Mouse (Mus musculus) midbrain, embryonic 11.5 days (tissue): Measurements from ENCODE around the gene Inpp4a. TPM values are rescaled to one million over a fixed set of nuclear protein-coding genes. Genes with fewer than 3 reads are reported as not detected.

Experiments
- ATAC-seq: fragments of 200-750 bp; cut with Nextera tagmentation; 2 replicates; pipeline ENCODE4 v1.8.0; 2017; ENCODE audit warnings: moderate TSS enrichment, moderate library complexity; ENCODE audit not compliant: low FRiP score
- DNase-seq: peaks from one replicate; pipeline ENCODE4 v3.0.0; 2015; ENCODE audit warnings: low spot score; ENCODE audit errors: missing footprints
- H3K27ac ChIP-seq: fragments of 300-500 bp; sonication (generic); 2 replicates; pipeline ENCODE4 v1.5.1; 2014; ENCODE audit warnings: low read depth, low read length
- H3K27me3 ChIP-seq: fragments of 300-500 bp; sonication (generic); 2 replicates; pipeline ENCODE4 v1.6.1; 2014; ENCODE audit warnings: mild to moderate bottlenecking, low read length, moderate library complexity, mixed read lengths; ENCODE audit not compliant: control insufficient read depth, insufficient read depth
- H3K36me3 ChIP-seq: fragments of 300-500 bp; sonication (generic); 2 replicates; pipeline ENCODE4 v1.6.1; 2014; ENCODE audit warnings: mild to moderate bottlenecking, low read length, moderate library complexity, mixed read lengths; ENCODE audit not compliant: control insufficient read depth, insufficient read depth
- H3K4me1 ChIP-seq: fragments of 300-500 bp; sonication (generic); 2 replicates; pipeline ENCODE4 v1.6.1; 2014; ENCODE audit warnings: low read length; ENCODE audit not compliant: control insufficient read depth, insufficient read depth
- H3K4me2 ChIP-seq: fragments of 300-500 bp; sonication (generic); 2 replicates; pipeline ENCODE4 v1.6.1; 2014; ENCODE audit warnings: mild to moderate bottlenecking, moderate library complexity
- H3K4me3 ChIP-seq: fragments of 300-500 bp; sonication (generic); 2 replicates; pipeline ENCODE4 v1.5.1; 2014; ENCODE audit warnings: low read depth, low read length
- H3K9ac ChIP-seq: fragments of 300-500 bp; sonication (generic); 2 replicates; pipeline ENCODE4 v1.6.1; 2014; ENCODE audit warnings: low read length
- H3K9me3 ChIP-seq: fragments of 300-500 bp; sonication (generic); 2 replicates; pipeline ENCODE4 v1.6.1; 2016; ENCODE audit warnings: low read length; ENCODE audit not compliant: control insufficient read depth
- WGBS: fragments of 180-500 bp; shearing (Covaris S2); extraction: QIAGEN DNeasy Blood & Tissue Kit; methylation state at CpG from one replicate; pipeline ENCODE4 v1.1.7; 2014; 5-methylcytosine and 5-hydroxymethylcytosine counted together
- polyA plus RNA-seq: library from polyadenylated mRNA; unstranded; fragments of >200 nt; fragmentation: Nextera tagmentation; extraction: Ambion mirVana; gene quantifications from 2 replicates; pipeline ENCODE4 v1.2.1, GENCODE M21; 2014

Gene Inpp4a
- polyA plus RNA-seq, 1 experiment from 2014 or later: 19.5 TPM

GRCm38 (mm10) chr1:37314338-37314737 is 14.7 kb downstream of the Inpp4a start:
- H3K36me3 ChIP-seq: no peaks in the 10 kb centered on the region
- 49% methylated on average over 7 of the region's 7 CpGs for WGBS
- H3K4me1 ChIP-seq: peaks cover 4% of the 10 kb centered on the region; the same call in 1 of the 2 replicates
- no peak for ATAC-seq
- no peak overlapping the region for H3K9ac ChIP-seq
- H3K9me3 ChIP-seq: no peaks in the 10 kb centered on the region
- no peak overlapping the region for H3K27ac ChIP-seq
- H3K27me3 ChIP-seq: no peaks in the 10 kb centered on the region
- no peak overlapping the region for H3K4me3 ChIP-seq
- H3K4me2 ChIP-seq: no peak overlapping the region
- DNase-seq: no peak

- no peak overlapping the region for H3K27ac ChIP-seq
- no peaks in the 10 kb centered on the region for H3K27me3 ChIP-seq
- H3K9ac ChIP-seq: no peak overlapping the region
- H3K4me2 ChIP-seq: no peak overlapping the region
- DNase-seq: no peak
- WGBS: 82% methylated on average over 7 of the region's 7 CpGs
- H3K9me3 ChIP-seq: no peaks in the 10 kb centered on the region
- H3K36me3 ChIP-seq: no peaks in the 10 kb centered on the region
- no peak overlapping the region for H3K4me3 ChIP-seq
- peaks cover 4% of the 10 kb centered on the region; the same call in 1 of the 2 replicates for H3K4me1 ChIP-seq
- ATAC-seq: no peak
Observed at GRCm38 (mm10) chr1:37317644-37318285, 18.1 kb downstream of the Inpp4a start.

DNA sequence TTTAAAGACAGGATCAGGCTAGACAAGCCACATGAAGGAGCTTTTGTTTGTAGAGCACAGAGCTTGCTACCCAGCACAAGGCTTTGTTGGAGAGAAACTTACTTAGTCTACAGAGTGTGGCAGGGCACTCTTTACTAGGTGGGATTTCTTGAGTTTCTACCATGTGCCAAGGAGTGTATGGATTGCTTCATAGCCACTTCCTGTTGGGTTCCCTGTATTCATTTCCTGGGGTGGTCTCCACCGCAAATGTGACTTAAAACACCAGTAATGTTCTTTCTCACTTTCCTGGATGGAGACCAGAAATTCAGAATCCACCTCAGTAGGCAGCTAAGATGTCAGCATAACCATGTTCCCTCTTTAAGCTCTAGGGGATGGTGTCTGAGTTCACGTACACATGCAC is 18.9 kb downstream of the Inpp4a start:
- Histone ChIP-seq H3K9ac (no peak overlapping the region), H3K4me3 (no peak overlapping the region), H3K9me3 (no peaks in the 10 kb centered on the region), H3K27me3 (no peaks in the 10 kb centered on the region), H3K4me1 (peaks cover 4% of the 10 kb centered on the region; the same call in 1 of the 2 replicates), H3K36me3 (no peaks in the 10 kb centered on the region), H3K4me2 (no peak overlapping the region), H3K27ac (no peak overlapping the region)
- ATAC-seq (no peak), DNase-seq (no peak)
- WGBS: 89% methylated on average over 2 of the region's 2 CpGs

DNA sequence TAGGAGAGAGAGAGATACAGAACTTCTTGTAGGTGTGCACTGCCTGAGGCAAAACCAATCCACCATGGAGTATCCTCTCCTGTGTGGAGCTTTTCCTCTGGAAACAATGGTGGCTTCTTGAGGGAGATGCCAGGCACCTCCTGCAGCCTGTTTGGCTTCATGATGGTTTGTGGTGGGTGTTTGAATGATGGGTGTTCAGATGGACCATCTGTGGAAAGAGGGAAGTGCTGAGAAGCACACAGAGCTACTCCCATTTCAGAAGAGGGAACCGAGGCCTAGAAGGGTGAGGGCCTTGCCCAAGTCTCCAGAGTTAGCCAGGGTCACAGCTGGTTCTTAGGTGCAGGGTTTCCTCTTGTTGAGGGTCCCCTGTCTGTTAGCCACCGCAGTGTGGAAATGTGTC is 23.0 kb downstream of the Inpp4a start:
- Histone ChIP-seq H3K27me3 (no peaks in the 10 kb centered on the region), H3K4me3 (no peak overlapping the region), H3K9me3 (no peaks in the 10 kb centered on the region), H3K4me2 (no peak overlapping the region), H3K4me1 (no peaks in the 10 kb centered on the region), H3K9ac (no peak overlapping the region), H3K36me3 (no peaks in the 10 kb centered on the region), H3K27ac (no peak overlapping the region)
- DNase-seq: no peak
- no peak for ATAC-seq
- WGBS: 86% methylated on average over 2 of the region's 2 CpGs

- no peaks in the 10 kb centered on the region for H3K4me1 ChIP-seq
- H3K4me2 ChIP-seq: no peak overlapping the region
- ATAC-seq (no peak), DNase-seq (no peak)
- 91% methylated on average over 4 of the region's 4 CpGs for WGBS
- H3K36me3 ChIP-seq: no peaks in the 10 kb centered on the region
- no peak overlapping the region for H3K4me3 ChIP-seq
- no peak overlapping the region for H3K27ac ChIP-seq
- H3K9me3 ChIP-seq: no peaks in the 10 kb centered on the region
- no peak overlapping the region for H3K9ac ChIP-seq
- H3K27me3 ChIP-seq: no peaks in the 10 kb centered on the region
Observed at GRCm38 (mm10) chr1:37323208-37323607, 23.5 kb downstream of the Inpp4a start.

- Histone ChIP-seq H3K4me2 (no peak overlapping the region), H3K36me3 (no peaks in the 10 kb centered on the region), H3K27me3 (no peaks in the 10 kb centered on the region), H3K4me3 (no peak overlapping the region), H3K4me1 (no peaks in the 10 kb centered on the region), H3K27ac (no peak overlapping the region), H3K9ac (no peak overlapping the region), H3K9me3 (no peaks in the 10 kb centered on the region; the same call in 1 of the 2 replicates)
- DNase-seq (no peak), ATAC-seq (no peak)
- 48% methylated on average over 5 of the region's 5 CpGs for WGBS
Observed at GRCm38 (mm10) chr1:37324569-37324968, 24.9 kb downstream of the Inpp4a start.

- no peak overlapping the region for H3K4me2 ChIP-seq
- H3K4me3 ChIP-seq: no peak overlapping the region
- ATAC-seq: no peak
- H3K9ac ChIP-seq: no peak overlapping the region
- no peaks in the 10 kb centered on the region for H3K27me3 ChIP-seq
- WGBS: 88% methylated on average over 4 of the region's 4 CpGs
- DNase-seq: no peak
- no peaks in the 10 kb centered on the region for H3K4me1 ChIP-seq
- no peaks in the 10 kb centered on the region for H3K36me3 ChIP-seq
- H3K27ac ChIP-seq: no peak overlapping the region
- H3K9me3 ChIP-seq: no peaks in the 10 kb centered on the region; the same call in 1 of the 2 replicates
Observed at GRCm38 (mm10) chr1:37327311-37327710, 27.6 kb downstream of the Inpp4a start.

GRCm38 (mm10) chr1:37329132-37329531 is 29.5 kb downstream of the Inpp4a start:
- H3K27me3 ChIP-seq: no peaks in the 10 kb centered on the region
- ATAC-seq (no peak), DNase-seq (no peak)
- WGBS: 86% methylated on average over 3 of the region's 3 CpGs
- no peaks in the 10 kb centered on the region; the same call in 1 of the 2 replicates for H3K9me3 ChIP-seq
- H3K36me3 ChIP-seq: no peaks in the 10 kb centered on the region
- no peaks in the 10 kb centered on the region for H3K4me1 ChIP-seq
- no peak overlapping the region for H3K27ac ChIP-seq
- no peak overlapping the region for H3K9ac ChIP-seq
- no peak overlapping the region for H3K4me2 ChIP-seq
- no peak overlapping the region for H3K4me3 ChIP-seq

- Histone ChIP-seq H3K27me3 (no peaks in the 10 kb centered on the region), H3K9ac (no peak overlapping the region), H3K27ac (no peak overlapping the region), H3K4me2 (no peak overlapping the region), H3K9me3 (no peaks in the 10 kb centered on the region; the same call in 1 of the 2 replicates), H3K4me1 (no peaks in the 10 kb centered on the region), H3K36me3 (no peaks in the 10 kb centered on the region), H3K4me3 (no peak overlapping the region)
- DNase-seq (no peak), ATAC-seq (no peak)
- 95% methylated on average over 4 of the region's 4 CpGs for WGBS
Observed at GRCm38 (mm10) chr1:37329831-37330230, 30.2 kb downstream of the Inpp4a start.
